Mouse (Mus musculus): Measurements from ENCODE around the gene Tenm2. TPM values are rescaled to one million over a fixed set of nuclear protein-coding genes. Genes with fewer than 3 reads are reported as not detected.

Tenm2 gene
- total and polyA plus RNA-seq, 3 experiments: not detected

DNA sequence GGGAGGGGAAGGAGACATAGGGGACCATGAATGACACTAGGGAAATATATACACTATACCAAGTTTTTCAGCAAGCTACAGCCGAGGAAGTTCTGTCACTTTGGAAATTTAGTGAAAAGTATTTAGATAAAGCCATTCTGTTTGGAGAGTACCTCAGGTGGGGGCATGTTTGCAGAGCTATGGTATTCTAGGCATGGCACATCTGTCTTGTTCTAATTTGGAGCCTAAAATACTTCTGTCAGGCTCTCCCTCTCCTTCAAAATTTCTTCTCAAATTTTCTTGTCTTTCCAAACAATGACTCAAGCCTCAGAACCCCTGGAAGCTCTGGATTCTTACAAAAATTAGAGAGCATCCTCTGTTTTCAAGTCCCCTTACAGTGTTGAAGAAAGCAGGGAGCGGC lies 13.0 kb downstream of the Tenm2 start:
- Histone ChIP-seq H3K36me3 (replicated peaks in 1 of 2; ENCODE audit: control insufficient read depth in 1 of 2, insufficient read depth in 1 of 2, low read length in 1 of 2) (no peaks in the 10 kb centered on the region), H3K27me3 (replicated peaks) (no peaks in the 10 kb centered on the region), H3K79me2 (replicated peaks; ENCODE audit: control insufficient read depth, extremely low read depth, insufficient read depth, poor library complexity, severe bottlenecking) (no peaks in the 10 kb centered on the region), H3K9me3 (replicated peaks; ENCODE audit: low read length) (peaks cover 49% of the 10 kb centered on the region), H3K4me3 (replicated peaks in 1 of 3; ENCODE audit: low read depth in 2 of 3, low read length in 2 of 3, poor library complexity in 1 of 3) (no peak overlapping the region), H3K27ac (ENCODE audit: insufficient read depth, low read depth) (no peak overlapping the region), H3K4me1 (ENCODE audit: control insufficient read depth in 1 of 2, insufficient read depth in 2 of 2) (no peaks in the 10 kb centered on the region), H3K4me2 (ENCODE audit: insufficient read depth, low read depth, poor library complexity, severe bottlenecking) (no peak overlapping the region), H3K9ac (ENCODE audit: insufficient read depth, low read depth) (no peak overlapping the region)
- dilution Hi-C loops (cut with MboI; ENCODE audit: extremely low pct_ligation_motif_present, extremely low pct_unique_long_range_greater_than_20kb, low sequenced_read_pairs): no loop called here
- TF ChIP-seq EP300 (IDR thresholded peaks at IDR 0.05; ENCODE audit: low read length) (no peak), KAT2A (IDR thresholded peaks at IDR 0.05; ENCODE audit: insufficient replicate concordance, low read length) (no peak), IRF4 (IDR thresholded peaks at IDR 0.05; ENCODE audit: low read depth, low read length) (no peak), TCF12 (IDR thresholded peaks at IDR 0.05; ENCODE audit: low read depth, low read length) (no peak), MXI1 (IDR thresholded peaks at IDR 0.05; ENCODE audit: low read depth, low read length) (no peak), NELFE (IDR thresholded peaks at IDR 0.05; ENCODE audit: low read depth, low read length) (no peak), SMC3 (IDR thresholded peaks at IDR 0.05; ENCODE audit: low read depth, low read length) (no peak), MYC (IDR thresholded peaks at IDR 0.05; ENCODE audit: low read depth, low read length) (no peak), ELF1 (IDR thresholded peaks at IDR 0.05; ENCODE audit: low read depth, low read length) (no peak), SIN3A (IDR thresholded peaks at IDR 0.05; ENCODE audit: low read length) (no peak), MAFK (IDR thresholded peaks at IDR 0.05; ENCODE audit: insufficient replicate concordance, low read length) (no peak), ZMIZ1 (IDR thresholded peaks at IDR 0.05; ENCODE audit: low read depth, low read length) (no peak), UBTF (IDR thresholded peaks at IDR 0.05; ENCODE audit: low read depth, low read length) (no peak), HCFC1 (IDR thresholded peaks at IDR 0.05; ENCODE audit: low read depth, low read length) (no peak)
- in situ Hi-C loops (cut with MboI; ENCODE audit: low pct_ligation_motif_present, low pct_unique_long_range_greater_than_20kb, low sequenced_read_pairs): no loop called here
- no peak for DNase-seq (ENCODE audit: extremely low read depth)

DNA sequence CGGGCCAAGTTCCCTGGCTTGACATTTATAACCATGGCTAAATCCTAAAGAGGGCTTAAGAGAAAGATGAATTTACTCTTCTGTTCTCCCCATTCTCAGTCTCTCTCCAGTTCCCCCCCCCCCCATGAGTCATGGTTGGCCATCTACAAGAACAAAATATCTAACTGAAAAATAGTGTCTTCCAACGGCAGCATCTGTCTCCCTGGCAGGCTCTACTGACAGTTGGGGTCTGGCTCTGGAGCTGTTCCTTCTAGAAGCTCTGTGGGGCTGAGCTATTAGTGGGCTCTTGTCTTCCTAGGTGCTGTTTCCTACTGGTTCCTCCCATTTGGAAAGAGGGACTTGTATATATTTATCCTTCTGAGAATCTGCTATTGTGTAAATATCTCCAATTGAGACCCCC lies 13.7 kb downstream of the Tenm2 start:
- in situ Hi-C loops (cut with MboI; ENCODE audit: low pct_ligation_motif_present, low pct_unique_long_range_greater_than_20kb, low sequenced_read_pairs): no loop called here
- H3K36me3 ChIP-seq (replicated peaks in 1 of 2; ENCODE audit: control insufficient read depth in 1 of 2, insufficient read depth in 1 of 2, low read length in 1 of 2): no peaks in the 10 kb centered on the region
- dilution Hi-C loops (cut with MboI; ENCODE audit: extremely low pct_ligation_motif_present, extremely low pct_unique_long_range_greater_than_20kb, low sequenced_read_pairs): no loop called here
- peaks cover 44% of the 10 kb centered on the region for H3K9me3 ChIP-seq (replicated peaks; ENCODE audit: low read length)
- no peak overlapping the region for H3K4me2 ChIP-seq (ENCODE audit: insufficient read depth, low read depth, poor library complexity, severe bottlenecking)
- H3K4me1 ChIP-seq (ENCODE audit: control insufficient read depth in 1 of 2, insufficient read depth in 2 of 2): no peaks in the 10 kb centered on the region
- H3K9ac ChIP-seq (ENCODE audit: insufficient read depth, low read depth): no peak overlapping the region
- TF ChIP-seq JUN (IDR thresholded peaks at IDR 0.05; ENCODE audit: insufficient read depth, low read depth, low read length): no peak
- no peaks in the 10 kb centered on the region for H3K27me3 ChIP-seq (replicated peaks)
- no peaks in the 10 kb centered on the region for H3K79me2 ChIP-seq (replicated peaks; ENCODE audit: control insufficient read depth, extremely low read depth, insufficient read depth, poor library complexity, severe bottlenecking)
- no peak for DNase-seq (ENCODE audit: extremely low read depth)
- H3K4me3 ChIP-seq (replicated peaks in 1 of 3; ENCODE audit: low read depth in 2 of 3, low read length in 2 of 3, poor library complexity in 1 of 3): no peak overlapping the region
- H3K27ac ChIP-seq (ENCODE audit: insufficient read depth, low read depth): no peak overlapping the region

DNA sequence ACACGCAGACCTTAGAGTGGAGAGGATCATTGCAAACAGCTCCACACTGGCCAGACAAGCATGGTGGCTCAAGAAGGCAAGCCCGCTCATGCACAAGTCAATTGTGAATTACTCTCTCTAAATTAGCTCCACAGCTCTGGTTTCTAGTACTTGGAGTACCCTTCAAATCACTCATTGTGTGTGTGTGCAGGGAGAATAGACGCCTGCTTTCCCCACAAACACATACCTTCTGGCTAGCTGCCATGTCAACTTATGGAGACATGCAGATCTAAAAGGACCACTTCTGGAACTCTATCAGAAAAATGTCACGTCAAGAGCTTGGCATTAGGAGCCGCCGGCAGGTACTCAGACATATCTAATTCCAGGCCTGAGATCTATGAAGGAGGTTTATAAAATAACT lies 14.8 kb downstream of the Tenm2 start:
- in situ Hi-C loops (cut with MboI; ENCODE audit: low pct_ligation_motif_present, low pct_unique_long_range_greater_than_20kb, low sequenced_read_pairs): no loop called here
- dilution Hi-C loops (cut with MboI; ENCODE audit: extremely low pct_ligation_motif_present, extremely low pct_unique_long_range_greater_than_20kb, low sequenced_read_pairs): no loop called here
- DNase-seq (ENCODE audit: extremely low read depth): no peak
- H3K27me3 ChIP-seq (replicated peaks): no peaks in the 10 kb centered on the region
- H3K4me1 ChIP-seq (ENCODE audit: control insufficient read depth in 1 of 2, insufficient read depth in 2 of 2): no peaks in the 10 kb centered on the region
- no peak overlapping the region for H3K9ac ChIP-seq (ENCODE audit: insufficient read depth, low read depth)
- H3K4me2 ChIP-seq (ENCODE audit: insufficient read depth, low read depth, poor library complexity, severe bottlenecking): no peak overlapping the region
- TF ChIP-seq ZMIZ1 (IDR thresholded peaks at IDR 0.05; ENCODE audit: low read depth, low read length) (no peak), HCFC1 (IDR thresholded peaks at IDR 0.05; ENCODE audit: low read depth, low read length) (no peak), SMC3 (IDR thresholded peaks at IDR 0.05; ENCODE audit: low read depth, low read length) (no peak), EP300 (IDR thresholded peaks at IDR 0.05; ENCODE audit: low read length) (no peak), E2F4 (IDR thresholded peaks at IDR 0.05; ENCODE audit: insufficient replicate concordance, low read depth, low read length) (no peak), RAD21 (IDR thresholded peaks at IDR 0.05; ENCODE audit: low read depth, low read length) (no peak), POLR2A (IDR thresholded peaks at IDR 0.05; ENCODE audit: low read depth, low read length) (no peak), CHD2 (IDR thresholded peaks at IDR 0.05; ENCODE audit: low read length) (no peak), ETS1 (conservative IDR thresholded peaks at IDR 0.05; ENCODE audit: low read depth, low read length) (no peak), ZNF384 (IDR thresholded peaks at IDR 0.05; ENCODE audit: low read depth, low read length) (no peak), USF2 (conservative IDR thresholded peaks at IDR 0.05; ENCODE audit: low read depth, low read length) (no peak), JUND (conservative IDR thresholded peaks at IDR 0.05; ENCODE audit: low read depth, low read length) (no peak), NRF1 (IDR thresholded peaks at IDR 0.05; ENCODE audit: low read depth, low read length) (no peak), CTCF (conservative IDR thresholded peaks at IDR 0.05 in 1 of 2, IDR thresholded peaks at IDR 0.05 in 1 of 2; ENCODE audit: low read depth in 2 of 2, low read length in 2 of 2) (no peak), ZC3H11A (IDR thresholded peaks at IDR 0.05; ENCODE audit: low read depth, low read length) (no peak), CHD1 (IDR thresholded peaks at IDR 0.05; ENCODE audit: low read depth, low read length) (no peak), TBP (conservative IDR thresholded peaks at IDR 0.05; ENCODE audit: low read depth, low read length) (no peak)
- no peak overlapping the region for H3K4me3 ChIP-seq (replicated peaks in 1 of 3; ENCODE audit: low read depth in 2 of 3, low read length in 2 of 3, poor library complexity in 1 of 3)
- no peaks in the 10 kb centered on the region for H3K79me2 ChIP-seq (replicated peaks; ENCODE audit: control insufficient read depth, extremely low read depth, insufficient read depth, poor library complexity, severe bottlenecking)
- peaks cover 48% of the 10 kb centered on the region for H3K9me3 ChIP-seq (replicated peaks; ENCODE audit: low read length)
- no peaks in the 10 kb centered on the region for H3K36me3 ChIP-seq (replicated peaks in 1 of 2; ENCODE audit: control insufficient read depth in 1 of 2, insufficient read depth in 1 of 2, low read length in 1 of 2)
- no peak overlapping the region for H3K27ac ChIP-seq (ENCODE audit: insufficient read depth, low read depth)
